Mouse (Mus musculus) hindbrain, embryonic 10.5 days (tissue): ENCODE results near the gene Atp6v1g2. TPM values are rescaled to one million over a fixed set of nuclear protein-coding genes. Genes with fewer than 3 reads are reported as not detected.

Experiments
- DNase-seq: peaks from one replicate; pipeline ENCODE4 v3.0.0-alpha.2; 2017; ENCODE audit warnings: low spot score
- H3K27ac ChIP-seq: fragments of 300-500 bp; sonication (generic); 2 replicates; pipeline ENCODE4 v1.5.1; 2016; ENCODE audit warnings: mild to moderate bottlenecking, moderate library complexity
- H3K27me3 ChIP-seq: fragments of 300-500 bp; sonication (generic); 2 replicates; pipeline ENCODE4 v1.6.1; 2016; ENCODE audit warnings: mild to moderate bottlenecking; ENCODE audit not compliant: poor library complexity, insufficient read depth, severe bottlenecking
- H3K36me3 ChIP-seq: fragments of 300-500 bp; sonication (generic); 2 replicates; pipeline ENCODE4 v1.6.1; 2016; ENCODE audit warnings: mild to moderate bottlenecking, moderate library complexity
- H3K4me1 ChIP-seq: fragments of 300-500 bp; sonication (generic); replicated peaks from 2 replicates; pipeline ENCODE4 v1.6.1; 2016; ENCODE audit warnings: mild to moderate bottlenecking
- H3K4me3 ChIP-seq: fragments of 300-500 bp; sonication (generic); 2 replicates; pipeline ENCODE4 v1.5.1; 2016; ENCODE audit warnings: mild to moderate bottlenecking, moderate library complexity
- H3K9me3 ChIP-seq: fragments of 300-500 bp; sonication (generic); 2 replicates; pipeline ENCODE4 v1.6.1; 2016; ENCODE audit warnings: mild to moderate bottlenecking, moderate library complexity
- WGBS: fragments of 180-500 bp; shearing (Covaris S2); methylation state at CpG from one replicate; pipeline ENCODE4 v1.1.7; 2016; 5-methylcytosine and 5-hydroxymethylcytosine counted together
- polyA plus RNA-seq: library from polyadenylated mRNA; unstranded; fragments of >200 nt; fragmentation: Nextera tagmentation; extraction: Ambion mirVana; gene quantifications from 2 replicates; pipeline ENCODE4 v1.2.1, GENCODE M21; 2016

Gene Atp6v1g2
- polyA plus RNA-seq, 1 experiment from 2014 or later, result 12.9 TPM

DNA sequence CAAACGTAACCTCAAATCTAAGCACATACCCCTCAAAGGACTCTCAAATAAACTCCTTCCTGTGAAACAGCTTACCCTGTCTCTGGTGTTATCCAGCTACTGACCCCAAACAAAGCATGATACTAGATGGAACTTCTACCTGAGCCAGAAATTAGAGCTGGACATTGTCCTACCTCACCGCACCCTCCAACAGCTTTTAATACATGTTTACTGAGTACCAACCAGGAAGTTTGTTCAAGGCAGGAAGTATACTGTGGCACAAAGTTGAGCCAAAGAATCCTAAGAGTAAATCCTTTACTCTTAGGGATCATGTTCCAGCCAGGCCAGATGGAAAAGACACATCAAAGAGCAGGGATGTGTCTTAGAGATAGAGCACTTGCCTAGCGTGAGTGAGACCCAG lies 22.9 kb upstream of the Atp6v1g2 start:
- Histone ChIP-seq H3K27ac (no peak overlapping the region), H3K36me3 (no peaks in the 10 kb centered on the region)

DNA sequence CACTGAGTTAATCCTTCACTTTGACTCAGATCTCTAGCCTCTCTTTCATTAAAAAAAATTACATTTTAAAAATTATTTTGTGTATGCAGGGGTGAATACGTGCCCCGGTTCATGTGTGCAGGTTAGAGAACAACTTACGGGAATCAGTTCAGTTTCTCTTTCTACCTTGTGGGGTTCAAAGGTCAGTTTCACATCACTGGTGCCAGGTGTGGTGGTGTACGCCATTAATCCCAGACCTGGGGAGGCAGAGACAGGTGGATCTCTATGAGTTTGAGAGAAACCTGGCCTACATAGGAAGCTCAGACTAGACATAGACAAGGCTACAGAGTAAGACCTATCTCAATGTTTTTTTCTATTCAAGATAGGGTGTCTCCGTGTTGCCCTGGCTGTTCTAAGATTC lies 20.4 kb upstream of the Atp6v1g2 start:
- Histone ChIP-seq H3K4me1 (0 out of 2 replicates have a peak, but pooled peaks cover 3% of the 10 kb centered on the region), H3K9me3 (no peaks in the 10 kb centered on the region)
- WGBS, result 95% methylated on average over 5 of the region's 5 CpGs

More for the DNA sequence above, 22.9 kb upstream of the Atp6v1g2 start:
- DNase-seq, result no peak
- no peaks in the 10 kb centered on the region for H3K9me3 ChIP-seq
- H3K4me1 ChIP-seq, result 0 out of 2 replicates have a peak, but pooled peaks cover 3% of the 10 kb centered on the region
- WGBS, result 87% methylated on average over 3 of the region's 3 CpGs
- no peak overlapping the region for H3K4me3 ChIP-seq
- H3K27me3 ChIP-seq, result no peaks in the 10 kb centered on the region

DNA sequence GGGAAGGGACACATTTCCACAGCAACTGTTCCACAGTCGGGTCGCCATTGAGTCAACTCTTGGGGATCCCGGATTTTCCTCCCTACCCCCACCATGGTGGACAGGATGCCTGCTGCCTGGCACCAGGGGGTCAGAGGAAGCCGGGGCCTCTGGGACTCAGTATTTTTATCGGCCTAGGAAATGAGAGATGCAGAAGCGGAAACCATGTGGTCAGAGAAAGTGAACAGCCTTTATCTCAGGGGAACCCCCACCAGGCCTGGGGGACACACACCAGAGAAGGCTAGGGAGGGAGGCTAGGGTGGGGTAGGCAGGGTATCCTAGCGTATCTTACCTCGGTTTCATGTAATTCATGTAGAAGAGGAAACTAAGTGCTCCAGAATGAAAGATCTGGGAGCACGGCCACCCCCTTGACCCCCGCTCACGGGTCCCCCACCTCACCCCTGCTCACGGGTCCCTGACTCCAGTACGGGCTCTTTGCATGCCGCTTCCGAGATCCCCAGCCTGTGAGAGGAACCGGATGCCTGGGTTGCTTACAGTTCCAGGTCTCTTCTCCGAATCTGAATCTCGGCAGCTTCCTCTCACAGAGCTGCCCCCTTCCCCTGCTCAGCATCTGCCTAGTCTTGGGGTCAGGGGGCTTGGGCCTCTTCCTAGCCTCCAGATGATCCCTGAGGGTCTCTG lies 14.8 kb upstream of the Atp6v1g2 start:
- no peak overlapping the region for H3K4me3 ChIP-seq
- 82% methylated on average over 18 of the region's 18 CpGs for WGBS
- H3K27me3 ChIP-seq, result no peaks in the 10 kb centered on the region
- H3K4me1 ChIP-seq, result peaks cover 9% of the 10 kb centered on the region; the same call in 1 of the 2 replicates
- no peak for DNase-seq
- peak overlapping the region; percentile 0; the same call in 1 of the 2 replicates for H3K27ac ChIP-seq
- H3K9me3 ChIP-seq, result no peaks in the 10 kb centered on the region
- peaks cover 46% of the 10 kb centered on the region for H3K36me3 ChIP-seq

More for the DNA sequence above, 20.4 kb upstream of the Atp6v1g2 start:
- H3K27me3 ChIP-seq, result no peaks in the 10 kb centered on the region
- no peak overlapping the region for H3K27ac ChIP-seq
- no peak overlapping the region for H3K4me3 ChIP-seq
- no peaks in the 10 kb centered on the region for H3K36me3 ChIP-seq
- DNase-seq, result no peak

DNA sequence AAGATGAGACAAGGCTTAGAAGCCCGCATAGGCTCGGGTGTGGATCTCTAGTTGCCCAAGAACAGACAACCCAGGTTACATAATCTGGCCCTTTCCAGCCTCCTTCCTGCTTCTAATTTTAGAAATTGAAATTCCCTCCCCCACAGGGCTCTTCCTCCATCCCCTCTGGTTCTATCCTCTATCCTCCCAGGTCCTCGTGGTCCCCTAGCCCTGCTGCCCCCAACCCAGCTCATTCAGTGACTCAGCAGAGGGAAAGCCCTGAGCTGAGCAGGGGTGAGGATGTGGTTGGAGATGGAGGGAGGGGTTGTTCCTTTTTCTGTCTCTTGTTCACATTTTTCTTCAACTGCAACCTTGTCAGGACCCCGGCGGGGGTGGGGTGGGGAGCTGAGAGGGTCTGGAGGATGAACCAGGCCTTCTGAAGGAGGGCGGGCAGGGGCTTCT lies 13.8 kb upstream of the Atp6v1g2 start:
- no peaks in the 10 kb centered on the region for H3K27me3 ChIP-seq
- 88% methylated on average over 6 of the region's 6 CpGs for WGBS
- peaks cover 48% of the 10 kb centered on the region for H3K36me3 ChIP-seq

DNA sequence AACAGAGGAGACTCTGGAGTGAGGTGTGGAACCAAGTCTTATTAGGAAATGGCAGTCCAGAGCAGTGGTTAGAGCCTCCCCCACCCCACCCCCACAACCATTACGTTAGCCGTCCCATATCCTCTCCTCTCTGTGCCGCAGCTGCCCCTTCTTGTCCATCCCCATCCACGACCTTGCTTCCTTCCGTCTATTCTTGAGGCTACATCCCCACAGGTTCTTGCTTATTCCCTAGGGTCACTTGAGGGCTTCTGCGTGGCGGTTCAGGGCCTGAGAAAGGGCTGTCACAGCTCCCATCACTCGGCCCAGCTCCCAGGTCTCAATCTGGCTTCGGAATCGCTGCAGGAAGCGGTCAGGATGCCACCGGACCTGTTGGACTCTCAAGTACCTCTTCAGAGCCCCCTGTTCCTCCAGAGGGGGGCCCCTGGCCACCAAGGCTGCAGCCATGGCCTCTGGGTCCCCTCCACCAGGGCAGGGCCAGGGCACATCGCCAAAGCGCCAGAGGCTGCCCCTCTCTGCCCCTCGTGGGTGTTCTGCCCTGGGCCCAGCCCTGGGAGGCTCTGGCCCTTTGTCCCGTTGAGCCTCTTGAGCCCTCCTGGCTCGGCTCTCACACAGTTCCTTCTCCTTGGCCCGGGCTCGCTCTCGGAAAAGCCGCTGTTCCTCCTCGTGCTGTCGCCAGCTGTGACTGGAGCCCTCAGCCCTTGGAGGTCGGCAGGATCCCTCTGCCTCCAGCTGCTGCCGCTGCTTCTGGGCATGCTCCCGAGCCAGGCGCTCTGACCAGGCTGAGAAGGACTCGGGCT lies 13.1 kb upstream of the Atp6v1g2 start, which contains the start of gene Gm16181:
TSS of gene Gm16181 (plus strand) at position 679 of the 797 bp plus-strand sequence.
- no peak within 1 kb of the TSS for H3K4me3 ChIP-seq
- DNase-seq, result no peak
- peak within 1 kb of the TSS; percentile 50 for H3K27ac ChIP-seq
- H3K27me3 ChIP-seq, result no peaks in the 10 kb centered on the region
- peaks cover 9% of the 10 kb centered on the region; the same call in 1 of the 2 replicates for H3K4me1 ChIP-seq
- 83% methylated on average over 28 of the region's 28 CpGs for WGBS
- H3K9me3 ChIP-seq, result no peaks in the 10 kb centered on the region
- H3K36me3 ChIP-seq, result peaks cover 55% of the 10 kb centered on the region

More for the DNA sequence above, 13.8 kb upstream of the Atp6v1g2 start:
- no peak overlapping the region for H3K27ac ChIP-seq
- no peak for DNase-seq
- peaks cover 9% of the 10 kb centered on the region; the same call in 1 of the 2 replicates for H3K4me1 ChIP-seq
- no peaks in the 10 kb centered on the region for H3K9me3 ChIP-seq
- H3K4me3 ChIP-seq, result no peak overlapping the region

DNA sequence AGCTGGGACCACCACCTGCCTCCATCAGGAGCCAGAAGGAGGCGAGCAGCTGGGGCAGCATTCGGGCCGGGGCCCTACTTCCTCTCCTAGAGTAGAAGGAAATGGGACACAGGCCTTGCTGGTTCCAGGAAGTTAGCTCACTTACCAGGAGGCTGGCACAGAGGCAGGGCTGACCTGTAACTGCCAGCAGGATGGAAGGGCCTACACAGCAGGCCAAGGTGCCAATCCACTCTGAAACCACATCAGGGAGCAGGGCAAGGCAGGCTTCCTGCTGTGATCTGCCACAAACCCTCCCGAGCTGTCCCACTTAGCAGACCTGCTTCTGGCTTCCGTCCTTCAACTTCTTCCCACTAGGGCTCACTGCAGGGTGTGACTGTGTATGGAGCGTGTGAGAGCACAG lies 11.2 kb upstream of the Atp6v1g2 start:
- 80% methylated on average over 6 of the region's 6 CpGs for WGBS
- Histone ChIP-seq H3K27me3 (no peaks in the 10 kb centered on the region), H3K27ac (no peak overlapping the region), H3K4me3 (no peak overlapping the region), H3K36me3 (peaks cover 70% of the 10 kb centered on the region), H3K4me1 (peaks cover 9% of the 10 kb centered on the region; the same call in 1 of the 2 replicates), H3K9me3 (no peaks in the 10 kb centered on the region)
- DNase-seq, result no peak

DNA sequence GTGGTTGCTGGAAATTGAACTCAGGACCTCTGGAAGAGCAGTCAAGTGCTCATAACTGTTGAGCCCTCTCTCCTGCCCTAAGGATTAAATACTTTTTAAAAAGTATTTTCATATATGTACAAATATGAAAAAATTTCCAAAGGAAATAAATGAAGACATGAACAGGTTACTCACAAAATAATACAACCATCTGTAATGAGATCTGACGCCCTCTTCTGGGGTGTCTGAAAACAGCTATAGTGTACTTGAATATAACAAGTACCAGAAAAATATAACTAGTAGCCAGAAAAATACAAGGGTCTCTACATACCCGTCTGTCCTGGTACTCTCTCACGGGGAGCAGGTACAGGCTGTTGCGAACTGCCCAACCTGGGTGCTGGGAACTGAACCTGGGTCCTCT lies 8.8 kb upstream of the Atp6v1g2 start:
- H3K27ac ChIP-seq, result no peak overlapping the region
- no peaks in the 10 kb centered on the region for H3K9me3 ChIP-seq
- no peak for DNase-seq
- H3K4me1 ChIP-seq, result peaks cover 4% of the 10 kb centered on the region; the same call in 1 of the 2 replicates
- 90% methylated on average over 4 of the region's 4 CpGs for WGBS
- H3K36me3 ChIP-seq, result peaks cover 81% of the 10 kb centered on the region
- H3K27me3 ChIP-seq, result no peaks in the 10 kb centered on the region
- no peak overlapping the region for H3K4me3 ChIP-seq

DNA sequence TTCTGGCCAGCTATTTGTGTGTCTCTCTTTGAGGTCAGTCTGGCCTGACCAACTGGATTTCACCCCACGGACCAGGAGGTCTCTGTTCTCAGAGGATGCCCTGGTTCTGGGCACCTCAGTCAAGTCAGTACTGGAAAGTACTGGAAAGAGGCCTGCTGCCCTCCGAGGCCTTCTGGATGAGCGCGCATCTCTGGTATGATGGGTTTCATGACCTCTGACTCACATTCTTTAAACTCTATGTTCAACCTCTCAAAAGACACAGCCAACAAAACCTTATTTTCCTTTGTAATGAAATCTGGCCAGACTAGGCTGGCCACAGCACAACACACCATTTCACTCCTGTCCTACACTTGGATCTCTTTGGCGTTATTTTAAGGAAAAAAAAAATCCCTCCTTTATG lies 8.0 kb upstream of the Atp6v1g2 start:
- Histone ChIP-seq H3K4me1 (peaks cover 3% of the 10 kb centered on the region; the same call in 1 of the 2 replicates), H3K36me3 (peaks cover 79% of the 10 kb centered on the region), H3K27ac (no peak overlapping the region), H3K27me3 (no peaks in the 10 kb centered on the region), H3K4me3 (no peak overlapping the region), H3K9me3 (no peaks in the 10 kb centered on the region)
- 97% methylated on average over 5 of the region's 5 CpGs for WGBS
- DNase-seq, result no peak

DNA sequence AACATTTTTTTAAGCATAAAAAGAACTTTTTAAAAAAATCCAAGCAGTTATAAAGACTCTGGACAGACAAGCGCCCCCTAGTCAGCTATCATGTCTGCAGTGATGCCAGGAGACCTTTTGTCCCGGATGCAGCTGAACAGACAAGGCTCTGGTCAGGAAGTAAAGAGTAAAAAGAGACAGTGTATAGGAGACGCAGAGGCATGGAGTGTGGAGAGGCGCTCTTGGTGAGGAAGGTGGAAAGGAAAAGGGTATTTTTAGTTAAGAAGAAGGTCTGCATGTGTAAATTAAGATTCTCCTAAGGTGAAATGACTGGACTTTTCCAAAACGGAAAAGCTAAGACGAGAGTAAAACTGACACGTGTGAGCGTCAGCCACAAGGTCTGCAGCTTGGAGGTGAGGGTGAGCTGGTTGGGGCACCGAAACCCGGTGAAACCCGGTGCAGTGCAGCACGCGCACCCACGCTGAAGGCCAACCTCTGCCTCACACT lies 6.9 kb upstream of the Atp6v1g2 start:
- Histone ChIP-seq H3K36me3 (peaks cover 81% of the 10 kb centered on the region), H3K27ac (no peak overlapping the region), H3K9me3 (no peaks in the 10 kb centered on the region), H3K27me3 (no peaks in the 10 kb centered on the region), H3K4me1 (peaks cover under 1% of the 10 kb centered on the region; the same call in 1 of the 2 replicates), H3K4me3 (no peak overlapping the region)
- no peak for DNase-seq
- WGBS, result 86% methylated on average over 14 of the region's 14 CpGs

DNA sequence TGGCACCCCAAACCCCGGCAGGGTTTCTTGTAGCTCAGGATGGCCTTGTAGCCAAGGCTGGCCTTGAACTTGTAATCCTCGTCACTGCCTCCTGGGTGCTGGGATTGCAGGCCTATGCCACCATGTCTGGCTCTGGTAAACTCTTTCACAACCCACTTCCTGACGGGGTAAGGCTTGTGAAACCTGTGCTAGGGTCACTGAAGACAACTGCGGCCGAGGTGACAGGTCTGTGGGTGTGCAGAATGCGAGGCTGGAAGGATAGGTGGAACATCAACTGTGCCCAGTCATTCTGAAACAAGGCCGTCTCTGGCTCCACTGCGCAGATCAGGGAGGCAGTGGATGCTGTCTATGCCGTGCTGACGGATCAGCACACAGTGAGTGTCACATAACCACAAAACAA lies 2.4 kb upstream of the Atp6v1g2 start:
- DNase-seq, result no peak
- Histone ChIP-seq H3K36me3 (peaks cover 69% of the 10 kb centered on the region), H3K27me3 (no peaks in the 10 kb centered on the region), H3K4me3 (no peak overlapping the region), H3K4me1 (peaks cover 28% of the 10 kb centered on the region), H3K27ac (no peak overlapping the region), H3K9me3 (no peaks in the 10 kb centered on the region)
- WGBS, result 93% methylated on average over 10 of the region's 10 CpGs

DNA sequence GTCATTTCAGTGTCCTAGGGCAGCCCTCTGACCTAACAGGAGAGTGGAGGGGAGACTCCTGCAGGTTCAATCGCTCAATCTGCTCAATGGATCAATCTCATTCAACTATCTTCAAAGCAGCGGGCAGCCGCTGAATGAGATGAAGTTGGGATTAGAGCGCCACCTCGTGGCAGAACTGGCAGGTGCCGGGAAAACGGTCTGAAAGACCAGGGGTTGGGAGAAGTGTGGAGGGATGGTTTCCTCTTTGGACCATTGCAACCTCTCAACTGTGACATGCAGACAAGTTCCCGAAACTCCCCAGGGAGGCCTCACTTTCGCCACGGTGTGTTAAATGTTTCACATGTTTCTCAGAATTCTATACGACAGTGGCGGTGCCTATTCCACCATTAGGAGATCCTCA lies 1.4 kb upstream of the Atp6v1g2 start:
- peak; percentile 88 for DNase-seq
- peak overlapping the region; percentile 12; the same call in 1 of the 2 replicates for H3K4me3 ChIP-seq
- 13% methylated on average over 12 of the region's 12 CpGs for WGBS
- H3K36me3 ChIP-seq, result peaks cover 62% of the 10 kb centered on the region
- no peaks in the 10 kb centered on the region for H3K9me3 ChIP-seq
- H3K27ac ChIP-seq, result no peak overlapping the region
- no peaks in the 10 kb centered on the region for H3K27me3 ChIP-seq
- H3K4me1 ChIP-seq, result peaks cover 38% of the 10 kb centered on the region

DNA sequence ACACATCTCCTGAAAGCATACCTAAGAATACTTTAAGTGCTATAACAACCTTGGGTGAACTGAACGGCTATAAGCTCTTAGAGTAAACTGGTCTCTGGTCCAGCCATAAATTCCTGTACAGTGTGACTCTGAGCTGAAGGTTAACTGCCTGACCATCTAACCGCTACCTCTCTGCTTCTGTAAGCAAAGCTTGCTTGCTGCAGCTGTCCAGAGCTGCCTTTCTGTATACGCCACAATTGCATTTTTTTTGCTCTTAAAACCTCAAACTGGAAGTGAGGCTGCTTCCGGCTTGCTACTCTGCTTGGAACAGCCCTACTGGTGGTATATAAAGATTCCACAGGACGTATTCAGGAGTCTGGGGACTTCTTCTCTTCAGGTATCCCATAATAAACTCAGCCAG lies 801 bp upstream of the Atp6v1g2 start:
- DNase-seq, result no peak
- H3K27me3 ChIP-seq, result no peaks in the 10 kb centered on the region
- H3K27ac ChIP-seq, result 0 out of 2 replicates have a peak overlapping the region, but pooled peaks have one; percentile 14
- H3K4me1 ChIP-seq, result peaks cover 39% of the 10 kb centered on the region
- WGBS, result 89% methylated on average over 5 of the region's 5 CpGs
- no peaks in the 10 kb centered on the region for H3K9me3 ChIP-seq
- H3K4me3 ChIP-seq, result peak overlapping the region; percentile 6; the same call in 1 of the 2 replicates
- peaks cover 56% of the 10 kb centered on the region for H3K36me3 ChIP-seq
